Mouse (Mus musculus): ENCODE measurements around the gene Pam16. TPM values are rescaled to one million over a fixed set of nuclear protein-coding genes. Genes with fewer than 3 reads are reported as not detected.

Gene Pam16
- 27.3 and 41.8 TPM in 2 replicates for polyA plus RNA-seq (2012; rRNA removed)

GRCm38 (mm10) chr16:4624481-4625110, at the start of gene Pam16:
Gene Pam16 (minus strand): TSS chr16:4624988.
- TF ChIP-seq POLR2A (IDR thresholded peaks at IDR 0.05; ENCODE audit: low read depth, low read length) (no peak), CTCF (conservative IDR thresholded peaks at IDR 0.05; ENCODE audit: insufficient read depth, insufficient read length, low read depth, low read length) (no peak)
- WGBS, result under 1% methylated on average over 56 of the region's 56 CpGs
- Histone ChIP-seq H3K36me3 (ENCODE audit: control insufficient read depth, insufficient read depth, low read length) (no peaks in the 10 kb centered on the region), H3K27ac (ENCODE audit: insufficient read depth, low read depth, low read length) (peak within 1 kb of the TSS; percentile 85), H3K4me1 (ENCODE audit: control insufficient read depth, insufficient read depth, low read length) (peaks cover 27% of the 10 kb centered on the region), H3K27me3 (replicated peaks; ENCODE audit: control insufficient read depth, insufficient read depth, low read length) (no peaks in the 10 kb centered on the region), H3K4me3 (ENCODE audit: insufficient read depth, low read depth, low read length) (peak within 1 kb of the TSS; percentile 80)
- DNase-seq, result peak; percentile 96

GRCm38 (mm10) chr16:4674091-4674490, 49.3 kb upstream of the Pam16 start:
- H3K4me3 ChIP-seq (ENCODE audit: insufficient read depth, low read depth, low read length), result no peak overlapping the region
- H3K36me3 ChIP-seq (ENCODE audit: control insufficient read depth, insufficient read depth, low read length), result 0 out of 2 replicates have a peak, but pooled peaks cover 4% of the 10 kb centered on the region
- no peak overlapping the region for H3K27ac ChIP-seq (ENCODE audit: insufficient read depth, low read depth, low read length)
- TF ChIP-seq CTCF (conservative IDR thresholded peaks at IDR 0.05; ENCODE audit: insufficient read depth, insufficient read length, low read depth, low read length) (no peak), POLR2A (IDR thresholded peaks at IDR 0.05; ENCODE audit: low read depth, low read length) (no peak)
- H3K4me1 ChIP-seq (ENCODE audit: control insufficient read depth, insufficient read depth, low read length), result peaks cover 9% of the 10 kb centered on the region; the same call in 1 of the 2 replicates
- 70% methylated on average over 4 of the region's 4 CpGs for WGBS
- DNase-seq, result no peak
- H3K27me3 ChIP-seq (replicated peaks; ENCODE audit: control insufficient read depth, insufficient read depth, low read length), result no peaks in the 10 kb centered on the region

- 52% methylated on average over 5 of the region's 5 CpGs for WGBS
- Histone ChIP-seq H3K4me3 (ENCODE audit: insufficient read depth, low read depth, low read length) (no peak overlapping the region), H3K27ac (ENCODE audit: insufficient read depth, low read depth, low read length) (0 out of 2 replicates have a peak overlapping the region, but pooled peaks have one; percentile 25), H3K36me3 (ENCODE audit: control insufficient read depth, insufficient read depth, low read length) (0 out of 2 replicates have a peak, but pooled peaks cover 3% of the 10 kb centered on the region), H3K27me3 (replicated peaks; ENCODE audit: control insufficient read depth, insufficient read depth, low read length) (no peaks in the 10 kb centered on the region), H3K4me1 (ENCODE audit: control insufficient read depth, insufficient read depth, low read length) (peaks cover 13% of the 10 kb centered on the region; the same call in 1 of the 2 replicates)
- DNase-seq, result peak; percentile 61
- no peak for TF ChIP-seq CTCF (conservative IDR thresholded peaks at IDR 0.05; ENCODE audit: insufficient read depth, insufficient read length, low read depth, low read length)
- no peak for TF ChIP-seq POLR2A (IDR thresholded peaks at IDR 0.05; ENCODE audit: low read depth, low read length)
Measured at GRCm38 (mm10) chr16:4670317-4670716, 45.5 kb upstream of the Pam16 start.

- peaks cover 13% of the 10 kb centered on the region; the same call in 1 of the 2 replicates for H3K4me1 ChIP-seq (ENCODE audit: control insufficient read depth, insufficient read depth, low read length)
- peaks cover 1% of the 10 kb centered on the region; the same call in 1 of the 2 replicates for H3K36me3 ChIP-seq (ENCODE audit: control insufficient read depth, insufficient read depth, low read length)
- WGBS, result 33% methylated on average over 3 of the region's 3 CpGs
- TF ChIP-seq POLR2A (IDR thresholded peaks at IDR 0.05; ENCODE audit: low read depth, low read length), result no peak
- peak; percentile 98 for TF ChIP-seq CTCF (conservative IDR thresholded peaks at IDR 0.05; ENCODE audit: insufficient read depth, insufficient read length, low read depth, low read length)
- no peaks in the 10 kb centered on the region for H3K27me3 ChIP-seq (replicated peaks; ENCODE audit: control insufficient read depth, insufficient read depth, low read length)
- H3K27ac ChIP-seq (ENCODE audit: insufficient read depth, low read depth, low read length), result no peak overlapping the region
- DNase-seq, result peak; percentile 93
- H3K4me3 ChIP-seq (ENCODE audit: insufficient read depth, low read depth, low read length), result no peak overlapping the region
Measured at GRCm38 (mm10) chr16:4667190-4667808, 42.5 kb upstream of the Pam16 start.

- TF ChIP-seq POLR2A (IDR thresholded peaks at IDR 0.05; ENCODE audit: low read depth, low read length), result no peak
- no peak for TF ChIP-seq CTCF (conservative IDR thresholded peaks at IDR 0.05; ENCODE audit: insufficient read depth, insufficient read length, low read depth, low read length)
- H3K36me3 ChIP-seq (ENCODE audit: control insufficient read depth, insufficient read depth, low read length), result peaks cover 1% of the 10 kb centered on the region; the same call in 1 of the 2 replicates
- H3K4me3 ChIP-seq (ENCODE audit: insufficient read depth, low read depth, low read length), result no peak overlapping the region
- H3K4me1 ChIP-seq (ENCODE audit: control insufficient read depth, insufficient read depth, low read length), result peaks cover 13% of the 10 kb centered on the region; the same call in 1 of the 2 replicates
- peak; percentile 77 for DNase-seq
- no peaks in the 10 kb centered on the region for H3K27me3 ChIP-seq (replicated peaks; ENCODE audit: control insufficient read depth, insufficient read depth, low read length)
- no peak overlapping the region; the same call in 1 of the 2 replicates for H3K27ac ChIP-seq (ENCODE audit: insufficient read depth, low read depth, low read length)
- WGBS, result 51% methylated on average over 2 of the region's 2 CpGs
Measured at GRCm38 (mm10) chr16:4665726-4666125, 40.9 kb upstream of the Pam16 start.

- peaks cover 9% of the 10 kb centered on the region; the same call in 1 of the 2 replicates for H3K4me1 ChIP-seq (ENCODE audit: control insufficient read depth, insufficient read depth, low read length)
- 88% methylated on average over 2 of the region's 2 CpGs for WGBS
- no peak for DNase-seq
- TF ChIP-seq CTCF (conservative IDR thresholded peaks at IDR 0.05; ENCODE audit: insufficient read depth, insufficient read length, low read depth, low read length), result no peak
- no peak for TF ChIP-seq POLR2A (IDR thresholded peaks at IDR 0.05; ENCODE audit: low read depth, low read length)
- no peak overlapping the region for H3K4me3 ChIP-seq (ENCODE audit: insufficient read depth, low read depth, low read length)
- H3K27me3 ChIP-seq (replicated peaks; ENCODE audit: control insufficient read depth, insufficient read depth, low read length), result no peaks in the 10 kb centered on the region
- no peaks in the 10 kb centered on the region; the same call in 1 of the 2 replicates for H3K36me3 ChIP-seq (ENCODE audit: control insufficient read depth, insufficient read depth, low read length)
- H3K27ac ChIP-seq (ENCODE audit: insufficient read depth, low read depth, low read length), result no peak overlapping the region
Measured at GRCm38 (mm10) chr16:4663806-4664205, 39.0 kb upstream of the Pam16 start.

GRCm38 (mm10) chr16:4661605-4662004, 36.8 kb upstream of the Pam16 start:
- DNase-seq, result no peak
- Histone ChIP-seq H3K27ac (ENCODE audit: insufficient read depth, low read depth, low read length) (no peak overlapping the region), H3K4me3 (ENCODE audit: insufficient read depth, low read depth, low read length) (no peak overlapping the region), H3K4me1 (ENCODE audit: control insufficient read depth, insufficient read depth, low read length) (peaks cover 10% of the 10 kb centered on the region), H3K36me3 (ENCODE audit: control insufficient read depth, insufficient read depth, low read length) (no peaks in the 10 kb centered on the region; the same call in 1 of the 2 replicates), H3K27me3 (replicated peaks; ENCODE audit: control insufficient read depth, insufficient read depth, low read length) (no peaks in the 10 kb centered on the region)
- no peak for TF ChIP-seq POLR2A (IDR thresholded peaks at IDR 0.05; ENCODE audit: low read depth, low read length)
- 69% methylated on average over 2 of the region's 2 CpGs for WGBS

All from kidney, adult 2 months (tissue).